Mouse (Mus musculus): ENCODE results near the gene Ctrc. TPM values are rescaled to one million over a fixed set of nuclear protein-coding genes. Genes with fewer than 3 reads are reported as not detected.

Ctrc gene
- total and polyA plus RNA-seq, 3 experiments, result not detected

- H3K27ac ChIP-seq (ENCODE audit: insufficient read depth, low read depth), result no peak overlapping the region
- in situ Hi-C loops (cut with MboI; ENCODE audit: low pct_ligation_motif_present, low pct_unique_long_range_greater_than_20kb, low sequenced_read_pairs), result no loop called here
- dilution Hi-C loops (cut with MboI; ENCODE audit: extremely low pct_ligation_motif_present, extremely low pct_unique_long_range_greater_than_20kb, low sequenced_read_pairs), result no loop called here
- peaks cover 3% of the 10 kb centered on the region for H3K27me3 ChIP-seq (replicated peaks)
- H3K9me3 ChIP-seq (replicated peaks; ENCODE audit: low read length), result no peaks in the 10 kb centered on the region
- H3K4me2 ChIP-seq (ENCODE audit: insufficient read depth, low read depth, poor library complexity, severe bottlenecking), result no peak overlapping the region
- peaks cover 8 to 59% of the 10 kb centered on the region in 2 experiments for H3K36me3 ChIP-seq (replicated peaks in 1 of 2; ENCODE audit: control insufficient read depth in 1 of 2, insufficient read depth in 1 of 2, low read length in 1 of 2)
- H3K79me2 ChIP-seq (replicated peaks; ENCODE audit: control insufficient read depth, extremely low read depth, insufficient read depth, poor library complexity, severe bottlenecking), result peaks cover 17% of the 10 kb centered on the region
- no peak overlapping the region for H3K4me3 ChIP-seq (replicated peaks in 1 of 3; ENCODE audit: low read depth in 2 of 3, low read length in 2 of 3, poor library complexity in 1 of 3)
- DNase-seq (ENCODE audit: extremely low read depth), result no peak
- H3K9ac ChIP-seq (ENCODE audit: insufficient read depth, low read depth), result no peak overlapping the region
- H3K4me1 ChIP-seq (ENCODE audit: control insufficient read depth in 1 of 2, insufficient read depth in 2 of 2), result peaks cover 29 to 78% of the 10 kb centered on the region in 2 experiments
- TF ChIP-seq USF1 (IDR thresholded peaks at IDR 0.05; ENCODE audit: low read depth, low read length) (no peak), EP300 (IDR thresholded peaks at IDR 0.05; ENCODE audit: low read length) (no peak), TBP (conservative IDR thresholded peaks at IDR 0.05; ENCODE audit: low read depth, low read length) (no peak), ELF1 (IDR thresholded peaks at IDR 0.05; ENCODE audit: low read depth, low read length) (no peak), RAD21 (IDR thresholded peaks at IDR 0.05; ENCODE audit: low read depth, low read length) (no peak), CHD2 (IDR thresholded peaks at IDR 0.05; ENCODE audit: low read length) (no peak), HCFC1 (IDR thresholded peaks at IDR 0.05; ENCODE audit: low read depth, low read length) (no peak), POLR2A (IDR thresholded peaks at IDR 0.05; ENCODE audit: low read depth, low read length) (no peak), CTCF (conservative IDR thresholded peaks at IDR 0.05 in 1 of 2, IDR thresholded peaks at IDR 0.05 in 1 of 2; ENCODE audit: low read depth in 2 of 2, low read length in 2 of 2) (no peak), RCOR1 (conservative IDR thresholded peaks at IDR 0.05; ENCODE audit: low read depth, low read length) (no peak), TCF12 (IDR thresholded peaks at IDR 0.05; ENCODE audit: low read depth, low read length) (no peak), SMC3 (IDR thresholded peaks at IDR 0.05; ENCODE audit: low read depth, low read length) (no peak), CHD1 (IDR thresholded peaks at IDR 0.05; ENCODE audit: low read depth, low read length) (no peak), NRF1 (IDR thresholded peaks at IDR 0.05; ENCODE audit: low read depth, low read length) (no peak), JUND (conservative IDR thresholded peaks at IDR 0.05; ENCODE audit: low read depth, low read length) (no peak), MAFK (IDR thresholded peaks at IDR 0.05; ENCODE audit: insufficient replicate concordance, low read length) (no peak), IRF4 (IDR thresholded peaks at IDR 0.05; ENCODE audit: low read depth, low read length) (no peak), ETS1 (conservative IDR thresholded peaks at IDR 0.05; ENCODE audit: low read depth, low read length) (no peak)
These were observed 25.2 kb upstream of the Ctrc start for GRCm38 (mm10) chr4:141871333-141871725.

- H3K79me2 ChIP-seq (replicated peaks; ENCODE audit: control insufficient read depth, extremely low read depth, insufficient read depth, poor library complexity, severe bottlenecking), result peaks cover 17% of the 10 kb centered on the region
- H3K9me3 ChIP-seq (replicated peaks; ENCODE audit: low read length), result no peaks in the 10 kb centered on the region
- no peak overlapping the region for H3K27ac ChIP-seq (ENCODE audit: insufficient read depth, low read depth)
- dilution Hi-C loops (cut with MboI; ENCODE audit: extremely low pct_ligation_motif_present, extremely low pct_unique_long_range_greater_than_20kb, low sequenced_read_pairs), result no loop called here
- no peaks in the 10 kb centered on the region for H3K27me3 ChIP-seq (replicated peaks)
- H3K9ac ChIP-seq (ENCODE audit: insufficient read depth, low read depth), result no peak overlapping the region
- DNase-seq (ENCODE audit: extremely low read depth), result no peak
- TF ChIP-seq USF2 (conservative IDR thresholded peaks at IDR 0.05; ENCODE audit: low read depth, low read length) (no peak), ELF1 (IDR thresholded peaks at IDR 0.05; ENCODE audit: low read depth, low read length) (no peak), NRF1 (IDR thresholded peaks at IDR 0.05; ENCODE audit: low read depth, low read length) (no peak), POLR2A (IDR thresholded peaks at IDR 0.05; ENCODE audit: low read depth, low read length) (no peak), MAX (IDR thresholded peaks at IDR 0.05; ENCODE audit: low read length) (no peak), NELFE (IDR thresholded peaks at IDR 0.05; ENCODE audit: low read depth, low read length) (no peak), JUN (IDR thresholded peaks at IDR 0.05; ENCODE audit: insufficient read depth, low read depth, low read length) (no peak), E2F4 (IDR thresholded peaks at IDR 0.05; ENCODE audit: insufficient replicate concordance, low read depth, low read length) (no peak), POLR2AphosphoS2 (IDR thresholded peaks at IDR 0.05; ENCODE audit: low read depth, low read length) (no peak), BHLHE40 (IDR thresholded peaks at IDR 0.05; ENCODE audit: low read depth, low read length) (no peak), USF1 (IDR thresholded peaks at IDR 0.05; ENCODE audit: low read depth, low read length) (no peak)
- peaks cover 29 to 83% of the 10 kb centered on the region in 2 experiments for H3K4me1 ChIP-seq (ENCODE audit: control insufficient read depth in 1 of 2, insufficient read depth in 2 of 2)
- H3K4me2 ChIP-seq (ENCODE audit: insufficient read depth, low read depth, poor library complexity, severe bottlenecking), result no peak overlapping the region
- H3K36me3 ChIP-seq (replicated peaks in 1 of 2; ENCODE audit: control insufficient read depth in 1 of 2, insufficient read depth in 1 of 2, low read length in 1 of 2), result peaks cover 8 to 65% of the 10 kb centered on the region in 2 experiments
- H3K4me3 ChIP-seq (replicated peaks in 1 of 3; ENCODE audit: low read depth in 2 of 3, low read length in 2 of 3, poor library complexity in 1 of 3), result no peak overlapping the region
- in situ Hi-C loops (cut with MboI; ENCODE audit: low pct_ligation_motif_present, low pct_unique_long_range_greater_than_20kb, low sequenced_read_pairs), result no loop called here
These were observed 24.6 kb upstream of the Ctrc start for GRCm38 (mm10) chr4:141870666-141871332.
